Mouse (Mus musculus) limb, embryonic 11.5 days (tissue): ENCODE results near the gene Krt90. TPM values are rescaled to one million over a fixed set of nuclear protein-coding genes. Genes with fewer than 3 reads are reported as not detected.

Source experiments
- microRNA-seq: library from miRNA; unstranded; fragments of <30 nt; microRNA quantifications from one replicate; pipeline ENCODE4, GENCODE M21; 2016
- polyA plus RNA-seq: library from polyadenylated mRNA; unstranded; fragments of >200 nt; fragmentation: Nextera tagmentation; extraction: Ambion mirVana; gene quantifications from 2 replicates; pipeline ENCODE4 v1.2.1, GENCODE M21; 2014

Gene Krt90
- polyA plus RNA-seq, 1 experiment from 2014 or later: not detected

Small RNAs within 50 kb of the gene (microRNA-seq; reads per million reads assigned to microRNA genes)
- gene Gm44393 (not detected), gene Gm44460 (not detected)

Other genes with a start within 250 kb of the Krt90 start
- gene Krt80, start 192.8 kb downstream of the Krt90 start, polyA plus RNA-seq: 0.14 TPM in 1 of 2 replicates, not detected in the other
- 15.2 and 16.1 TPM in 2 replicates for gene Krt7, start 151.9 kb downstream of the Krt90 start, polyA plus RNA-seq
- gene Krt87, start 124.1 kb downstream of the Krt90 start, polyA plus RNA-seq: 0.09 TPM in 1 of 2 replicates, not detected in the other
- not detected in 2 replicates for gene Krt88, start 115.2 kb downstream of the Krt90 start, polyA plus RNA-seq
- not detected in 2 replicates for gene Krt81, start 99.2 kb downstream of the Krt90 start, polyA plus RNA-seq
- not detected in 2 replicates for gene Krt86, start 89.5 kb downstream of the Krt90 start, polyA plus RNA-seq
- not detected in 2 replicates for gene Krt83, start 71.4 kb downstream of the Krt90 start, polyA plus RNA-seq
- gene Gm49425, start 45.7 kb downstream of the Krt90 start, polyA plus RNA-seq: not detected in 2 replicates
- not detected in 2 replicates for gene Krt84, start 30.1 kb downstream of the Krt90 start, polyA plus RNA-seq
- gene Krt82, start 12.3 kb downstream of the Krt90 start, polyA plus RNA-seq: 0.14 TPM in 1 of 2 replicates, not detected in the other
- gene Krt75, start 11.0 kb upstream of the Krt90 start, polyA plus RNA-seq: not detected in 2 replicates
- not detected in 2 replicates for gene Gm5414, start 65.2 kb upstream of the Krt90 start, polyA plus RNA-seq
- not detected in 2 replicates for gene Gm5478, start 84.4 kb upstream of the Krt90 start, polyA plus RNA-seq
- gene Krt6b, start 117.3 kb upstream of the Krt90 start, polyA plus RNA-seq: not detected in 2 replicates
- 0.38 TPM in 1 of 2 replicates, not detected in the other for gene Krt6a, start 131.4 kb upstream of the Krt90 start, polyA plus RNA-seq
- 16.0 and 22.4 TPM in 2 replicates for gene Krt5, start 149.9 kb upstream of the Krt90 start, polyA plus RNA-seq
- gene Krt71, start 180.2 kb upstream of the Krt90 start, polyA plus RNA-seq: 0.11 TPM in 1 of 2 replicates, not detected in the other
- gene Krt72, start 223.5 kb upstream of the Krt90 start, polyA plus RNA-seq: not detected in 2 replicates
- gene Krt73, start 239.4 kb upstream of the Krt90 start, polyA plus RNA-seq: not detected in 2 replicates